Mouse (Mus musculus) megakaryocyte, embryonic 14.5 days (primary cell): Measurements from ENCODE around the gene Sucnr1. TPM values are rescaled to one million over a fixed set of nuclear protein-coding genes. Genes with fewer than 3 reads are reported as not detected.

ENCODE experiments used
- H3K27me3 ChIP-seq: replicated peaks from 2 replicates; pipeline ENCODE3; 2012; ENCODE audit warnings: inconsistent platforms
- H3K36me3 ChIP-seq: replicated peaks from 2 replicates; pipeline ENCODE3; 2012; ENCODE audit warnings: low read length, inconsistent platforms, mixed read lengths
- H3K4me1 ChIP-seq: 2 replicates; pipeline ENCODE4 v1.6.1; 2012; ENCODE audit warnings: inconsistent platforms
- H3K4me3 ChIP-seq: replicated peaks from 2 replicates; pipeline ENCODE3; 2012; ENCODE audit warnings: moderate library complexity, mild to moderate bottlenecking, inconsistent platforms
- H3K9me3 ChIP-seq: 2 replicates; pipeline ENCODE4 v1.6.1; 2012; ENCODE audit warnings: inconsistent platforms
- FLI1 ChIP-seq: IDR thresholded peaks from 2 replicates; pipeline ENCODE4 v1.6.1; 2012; ENCODE audit warnings: low read length, inconsistent platforms, mixed read lengths
- GATA1 ChIP-seq: IDR thresholded peaks from 3 replicates; pipeline ENCODE4 v1.6.1; 2012; ENCODE audit warnings: mixed read lengths, low read length, inconsistent platforms, borderline replicate concordance
- polyA plus RNA-seq: library from polyadenylated mRNA; stranded (reverse); fragments of >175 nt; gene quantifications from 2 replicates; pipeline ENCODE4 v1.2.3, GENCODE M21; 2012; ENCODE audit warnings: low replicate concordance; ENCODE audit not compliant: insufficient read depth

The Sucnr1 gene
- polyA plus RNA-seq, result not detected in 2 replicates

- H3K4me1 ChIP-seq, result peaks cover 17% of the 10 kb centered on the region
- H3K27me3 ChIP-seq, result no peaks in the 10 kb centered on the region
- no peaks in the 10 kb centered on the region for H3K9me3 ChIP-seq
- no peaks in the 10 kb centered on the region for H3K36me3 ChIP-seq
- no peak within 1 kb of the TSS for H3K4me3 ChIP-seq
- TF ChIP-seq FLI1 (no peak), GATA1 (no peak)
These were observed at the start of gene Sucnr1 for GRCm38 (mm10) chr3:60081648-60082047. Gene Sucnr1 (plus strand): TSS chr3:60081869.

GRCm38 (mm10) chr3:60046221-60046913, 35.3 kb upstream of the Sucnr1 start:
- Histone ChIP-seq H3K4me3 (no peak overlapping the region), H3K4me1 (no peaks in the 10 kb centered on the region), H3K36me3 (no peaks in the 10 kb centered on the region), H3K9me3 (no peaks in the 10 kb centered on the region), H3K27me3 (no peaks in the 10 kb centered on the region)
- no peak for TF ChIP-seq FLI1

DNA sequence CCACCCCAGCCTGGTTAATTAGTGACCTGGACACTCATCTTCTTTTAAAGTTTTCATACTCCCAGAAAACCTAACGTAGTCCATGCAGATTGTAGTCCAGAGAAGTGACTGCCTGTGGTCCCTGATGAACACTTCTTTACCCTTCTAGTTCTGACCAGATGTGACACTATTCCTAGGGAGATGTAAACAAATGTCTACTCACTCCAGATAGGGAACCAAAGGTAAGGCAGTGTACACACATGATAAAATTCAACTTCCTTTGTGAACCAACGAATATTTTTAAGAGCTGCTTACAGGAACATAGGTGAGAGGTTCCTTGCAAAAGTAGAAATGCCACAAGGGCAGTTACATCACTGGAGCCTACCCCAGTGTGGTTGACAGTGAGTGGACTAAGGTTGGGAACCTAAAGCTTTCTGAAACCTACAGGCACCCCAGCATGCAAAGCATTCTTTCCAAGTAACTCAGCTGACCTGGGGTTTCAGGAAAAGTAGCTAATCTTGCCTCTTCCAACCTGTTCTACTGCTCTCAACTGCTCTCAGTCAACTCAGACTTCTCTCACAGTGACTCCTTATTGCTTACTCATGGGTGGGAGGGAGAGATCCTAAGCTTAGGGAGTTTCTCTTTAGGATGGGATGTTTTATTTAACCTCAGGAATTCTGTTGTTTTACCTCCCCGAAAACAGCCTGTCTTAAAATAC, 28.3 kb upstream of the Sucnr1 start:
- no peaks in the 10 kb centered on the region for H3K4me1 ChIP-seq
- no peaks in the 10 kb centered on the region for H3K36me3 ChIP-seq
- TF ChIP-seq GATA1, result no peak
- no peak for TF ChIP-seq FLI1
- H3K4me3 ChIP-seq, result no peak overlapping the region
- no peaks in the 10 kb centered on the region for H3K27me3 ChIP-seq
- no peaks in the 10 kb centered on the region for H3K9me3 ChIP-seq

DNA sequence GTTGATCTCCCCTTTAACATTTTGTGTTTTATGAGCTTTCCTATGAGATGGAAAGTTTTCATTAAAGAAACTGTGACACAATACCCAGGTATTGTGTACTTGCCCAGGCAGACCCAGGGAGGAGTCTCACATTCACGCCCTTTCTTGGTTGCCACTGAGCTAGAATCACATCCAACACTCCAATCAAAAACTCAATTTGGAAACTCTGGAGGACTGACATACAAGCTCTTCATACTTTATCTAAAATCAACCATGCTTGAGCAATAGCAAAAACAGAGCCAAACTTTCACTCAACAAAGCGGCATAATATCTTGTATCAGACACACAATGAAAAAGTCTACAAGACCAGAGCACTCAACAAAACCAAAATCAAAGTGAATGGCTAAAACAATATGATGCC, 27.7 kb upstream of the Sucnr1 start:
- TF ChIP-seq FLI1, result no peak
- no peak for TF ChIP-seq GATA1
- Histone ChIP-seq H3K27me3 (no peaks in the 10 kb centered on the region), H3K4me1 (no peaks in the 10 kb centered on the region), H3K36me3 (no peaks in the 10 kb centered on the region), H3K4me3 (no peak overlapping the region), H3K9me3 (no peaks in the 10 kb centered on the region)

DNA sequence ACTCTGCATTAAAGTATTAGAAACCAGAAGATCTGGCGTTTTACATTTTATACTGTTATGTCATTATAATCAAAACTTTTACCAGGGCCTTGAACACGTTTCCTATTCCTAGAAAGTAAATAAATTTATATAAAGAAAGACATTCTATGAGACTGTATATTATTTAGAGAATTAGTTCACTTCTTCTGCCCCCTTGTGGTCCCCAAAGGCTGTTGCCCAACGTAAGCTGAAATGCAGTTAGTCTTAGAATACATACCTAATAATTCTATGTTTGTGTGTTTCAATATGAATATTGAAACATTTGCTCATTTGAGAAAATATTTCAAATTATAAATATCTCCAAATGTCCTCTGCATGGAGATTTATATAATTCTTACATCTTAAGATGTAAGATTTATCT, 25.2 kb upstream of the Sucnr1 start:
- H3K9me3 ChIP-seq, result no peaks in the 10 kb centered on the region
- TF ChIP-seq FLI1, result no peak
- TF ChIP-seq GATA1, result no peak
- no peaks in the 10 kb centered on the region for H3K27me3 ChIP-seq
- H3K36me3 ChIP-seq, result no peaks in the 10 kb centered on the region
- H3K4me1 ChIP-seq, result no peaks in the 10 kb centered on the region
- no peak overlapping the region for H3K4me3 ChIP-seq

GRCm38 (mm10) chr3:60057070-60057808, 24.4 kb upstream of the Sucnr1 start:
- no peak overlapping the region for H3K4me3 ChIP-seq
- no peaks in the 10 kb centered on the region for H3K9me3 ChIP-seq
- TF ChIP-seq GATA1 (no peak), FLI1 (no peak)
- no peaks in the 10 kb centered on the region for H3K36me3 ChIP-seq
- H3K4me1 ChIP-seq, result no peaks in the 10 kb centered on the region
- no peaks in the 10 kb centered on the region for H3K27me3 ChIP-seq

DNA sequence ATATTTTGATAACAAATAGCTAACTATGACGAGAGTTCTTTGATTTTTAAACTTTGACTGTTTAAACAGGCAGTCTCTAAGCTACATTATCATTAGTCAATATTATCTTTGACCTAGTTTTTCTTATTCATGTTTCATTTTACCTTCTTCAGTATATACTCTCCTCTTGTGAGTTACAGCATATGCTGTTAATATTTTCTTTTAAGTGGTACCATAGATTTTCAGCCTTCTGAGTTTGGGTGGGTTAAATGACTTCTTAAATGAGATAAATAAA, 23.9 kb upstream of the Sucnr1 start:
- no peaks in the 10 kb centered on the region for H3K4me1 ChIP-seq
- no peaks in the 10 kb centered on the region for H3K36me3 ChIP-seq
- no peaks in the 10 kb centered on the region for H3K9me3 ChIP-seq
- TF ChIP-seq FLI1 (no peak), GATA1 (no peak)
- H3K4me3 ChIP-seq, result no peak overlapping the region
- no peaks in the 10 kb centered on the region for H3K27me3 ChIP-seq

GRCm38 (mm10) chr3:60078883-60079415, 2.7 kb upstream of the Sucnr1 start:
- Histone ChIP-seq H3K36me3 (no peaks in the 10 kb centered on the region), H3K9me3 (no peaks in the 10 kb centered on the region), H3K27me3 (no peaks in the 10 kb centered on the region), H3K4me1 (peaks cover 17% of the 10 kb centered on the region), H3K4me3 (no peak overlapping the region)
- TF ChIP-seq FLI1 (no peak), GATA1 (no peak)

GRCm38 (mm10) chr3:60080572-60080971, 1.1 kb upstream of the Sucnr1 start:
- peak overlapping the region; percentile 35 for H3K4me3 ChIP-seq
- no peak for TF ChIP-seq FLI1
- TF ChIP-seq GATA1, result no peak
- no peaks in the 10 kb centered on the region for H3K27me3 ChIP-seq
- no peaks in the 10 kb centered on the region for H3K36me3 ChIP-seq
- H3K9me3 ChIP-seq, result no peaks in the 10 kb centered on the region
- H3K4me1 ChIP-seq, result peaks cover 17% of the 10 kb centered on the region

GRCm38 (mm10) chr3:60082746-60083145, 1.1 kb downstream of the Sucnr1 start:
- Histone ChIP-seq H3K9me3 (no peaks in the 10 kb centered on the region), H3K27me3 (no peaks in the 10 kb centered on the region), H3K4me1 (peaks cover 17% of the 10 kb centered on the region), H3K36me3 (no peaks in the 10 kb centered on the region), H3K4me3 (no peak overlapping the region)
- TF ChIP-seq FLI1, result no peak
- no peak for TF ChIP-seq GATA1
